Mouse (Mus musculus) hindbrain, embryonic 11.5 days (tissue): Measurements from ENCODE around the gene Cers6. TPM values are rescaled to one million over a fixed set of nuclear protein-coding genes. Genes with fewer than 3 reads are reported as not detected.

ENCODE experiments used
- ATAC-seq: fragments of 200-750 bp; cut with Nextera tagmentation; 2 replicates; pipeline ENCODE4 v1.8.0; 2017; ENCODE audit warnings: mild to moderate bottlenecking, moderate TSS enrichment, moderate library complexity; ENCODE audit not compliant: low FRiP score
- DNase-seq: peaks from one replicate; pipeline ENCODE4 v3.0.0-alpha.2; 2015; ENCODE audit warnings: low spot score
- H3K27ac ChIP-seq: fragments of 300-500 bp; sonication (generic); 2 replicates; pipeline ENCODE4 v1.5.1; 2014; ENCODE audit warnings: mild to moderate bottlenecking, low read depth, low read length
- H3K27me3 ChIP-seq: fragments of 300-500 bp; sonication (generic); 2 replicates; pipeline ENCODE4 v1.6.1; 2014; ENCODE audit warnings: mild to moderate bottlenecking, low read length, moderate library complexity, mixed read lengths; ENCODE audit not compliant: control insufficient read depth, insufficient read depth
- H3K36me3 ChIP-seq: fragments of 300-500 bp; sonication (generic); 2 replicates; pipeline ENCODE4 v1.6.1; 2014; ENCODE audit warnings: mild to moderate bottlenecking, low read length, moderate library complexity, mixed read lengths; ENCODE audit not compliant: control insufficient read depth, insufficient read depth
- H3K4me1 ChIP-seq: fragments of 300-500 bp; sonication (generic); replicated peaks from 2 replicates; pipeline ENCODE4 v1.6.1; 2014; ENCODE audit warnings: low read length, mixed read lengths; ENCODE audit not compliant: control insufficient read depth, insufficient read depth
- H3K4me2 ChIP-seq: fragments of 300-500 bp; sonication (generic); replicated peaks from 2 replicates; pipeline ENCODE4 v1.6.1; 2014; ENCODE audit warnings: mild to moderate bottlenecking, low read depth, low read length
- H3K4me3 ChIP-seq: fragments of 300-500 bp; sonication (generic); 2 replicates; pipeline ENCODE4 v1.5.1; 2014; ENCODE audit warnings: low read depth, low read length
- H3K9ac ChIP-seq: fragments of 300-500 bp; sonication (generic); 2 replicates; pipeline ENCODE4 v1.6.1; 2014; ENCODE audit warnings: low read depth, low read length
- H3K9me3 ChIP-seq: fragments of 300-500 bp; sonication (generic); 2 replicates; pipeline ENCODE4 v1.6.1; 2016; ENCODE audit warnings: low read length; ENCODE audit not compliant: control insufficient read depth
- WGBS: fragments of 180-500 bp; shearing (Covaris S2); extraction: QIAGEN DNeasy Blood & Tissue Kit; methylation state at CpG from one replicate; pipeline ENCODE4 v1.1.7; 2014; 5-methylcytosine and 5-hydroxymethylcytosine counted together
- polyA plus RNA-seq: library from polyadenylated mRNA; unstranded; fragments of >200 nt; fragmentation: Nextera tagmentation; extraction: Ambion mirVana; gene quantifications from 2 replicates; pipeline ENCODE4 v1.2.1, GENCODE M21; 2014

The Cers6 gene
- polyA plus RNA-seq, 1 experiment from 2014 or later = 77.0 TPM

GRCm38 (mm10) chr2:69119718-69120117 lies 258.5 kb downstream of the Cers6 start:
- no peak overlapping the region for H3K27ac ChIP-seq
- WGBS = 42% methylated on average over 2 of the region's 2 CpGs
- no peaks in the 10 kb centered on the region for H3K9me3 ChIP-seq
- H3K27me3 ChIP-seq = no peaks in the 10 kb centered on the region; the same call in 1 of the 2 replicates
- ATAC-seq (peak; percentile 53; the same call in 1 of the 2 replicates), DNase-seq (no peak)
- H3K4me1 ChIP-seq = no peaks in the 10 kb centered on the region
- H3K36me3 ChIP-seq = no peaks in the 10 kb centered on the region
- H3K9ac ChIP-seq = no peak overlapping the region
- H3K4me3 ChIP-seq = no peak overlapping the region
- no peak overlapping the region for H3K4me2 ChIP-seq

- Histone ChIP-seq H3K9ac (no peak overlapping the region), H3K4me3 (no peak overlapping the region), H3K27ac (no peak overlapping the region), H3K4me1 (no peaks in the 10 kb centered on the region), H3K4me2 (no peak overlapping the region), H3K9me3 (no peaks in the 10 kb centered on the region), H3K27me3 (no peaks in the 10 kb centered on the region; the same call in 1 of the 2 replicates), H3K36me3 (no peaks in the 10 kb centered on the region)
- no peak for ATAC-seq
- WGBS = 86% methylated on average over 4 of the region's 4 CpGs
- no peak for DNase-seq
These were observed 260.4 kb downstream of the Cers6 start for GRCm38 (mm10) chr2:69121681-69122080.

GRCm38 (mm10) chr2:69125425-69125824 lies 264.2 kb downstream of the Cers6 start:
- H3K27ac ChIP-seq = no peak overlapping the region
- no peaks in the 10 kb centered on the region for H3K9me3 ChIP-seq
- no peaks in the 10 kb centered on the region for H3K4me1 ChIP-seq
- H3K27me3 ChIP-seq = no peaks in the 10 kb centered on the region; the same call in 1 of the 2 replicates
- H3K36me3 ChIP-seq = no peaks in the 10 kb centered on the region
- peak; percentile 27 for DNase-seq
- H3K9ac ChIP-seq = no peak overlapping the region
- no peak overlapping the region for H3K4me3 ChIP-seq
- no peak for ATAC-seq
- no peak overlapping the region for H3K4me2 ChIP-seq
- 63% methylated on average over 3 of the region's 3 CpGs for WGBS

GRCm38 (mm10) chr2:69128321-69128720 lies 267.1 kb downstream of the Cers6 start:
- H3K27me3 ChIP-seq = no peaks in the 10 kb centered on the region; the same call in 1 of the 2 replicates
- no peaks in the 10 kb centered on the region for H3K4me1 ChIP-seq
- ATAC-seq = no peak
- no peaks in the 10 kb centered on the region for H3K36me3 ChIP-seq
- H3K4me2 ChIP-seq = no peak overlapping the region
- H3K9me3 ChIP-seq = no peaks in the 10 kb centered on the region
- H3K27ac ChIP-seq = no peak overlapping the region
- DNase-seq = no peak
- H3K9ac ChIP-seq = no peak overlapping the region
- H3K4me3 ChIP-seq = no peak overlapping the region
- 79% methylated on average over 7 of the region's 7 CpGs for WGBS

- DNase-seq = peak; percentile 71
- Histone ChIP-seq H3K27ac (no peak overlapping the region), H3K4me2 (no peak overlapping the region), H3K9me3 (no peaks in the 10 kb centered on the region), H3K4me3 (no peak overlapping the region), H3K4me1 (no peaks in the 10 kb centered on the region), H3K9ac (no peak overlapping the region), H3K36me3 (no peaks in the 10 kb centered on the region), H3K27me3 (no peaks in the 10 kb centered on the region)
- ATAC-seq = peak; percentile 86
- 30% methylated on average over 10 of the region's 10 CpGs for WGBS
These were observed 267.7 kb downstream of the Cers6 start for GRCm38 (mm10) chr2:69128921-69129395.

GRCm38 (mm10) chr2:69129425-69130210 lies 268.4 kb downstream of the Cers6 start:
- Histone ChIP-seq H3K9me3 (no peaks in the 10 kb centered on the region), H3K27ac (no peak overlapping the region), H3K4me3 (no peak overlapping the region), H3K4me2 (no peak overlapping the region), H3K27me3 (no peaks in the 10 kb centered on the region), H3K9ac (no peak overlapping the region), H3K4me1 (no peaks in the 10 kb centered on the region), H3K36me3 (no peaks in the 10 kb centered on the region)
- 56% methylated on average over 7 of the region's 7 CpGs for WGBS
- ATAC-seq (no peak; the same call in 1 of the 2 replicates), DNase-seq (no peak)

- no peak for ATAC-seq
These were observed 270.8 kb downstream of the Cers6 start for GRCm38 (mm10) chr2:69132046-69132445.

GRCm38 (mm10) chr2:69132488-69133040 lies 271.3 kb downstream of the Cers6 start:
- Histone ChIP-seq H3K9ac (no peak overlapping the region), H3K4me3 (no peak overlapping the region), H3K4me1 (no peaks in the 10 kb centered on the region), H3K27ac (no peak overlapping the region), H3K9me3 (no peaks in the 10 kb centered on the region), H3K4me2 (no peak overlapping the region), H3K36me3 (no peaks in the 10 kb centered on the region), H3K27me3 (no peaks in the 10 kb centered on the region)
- no peak for ATAC-seq
- WGBS = 20% methylated on average over 5 of the region's 5 CpGs
- no peak for DNase-seq

More at GRCm38 (mm10) chr2:69132046-69132445, 270.8 kb downstream of the Cers6 start:
- DNase-seq = no peak
- Histone ChIP-seq H3K9ac (no peak overlapping the region), H3K9me3 (no peaks in the 10 kb centered on the region), H3K4me3 (no peak overlapping the region), H3K27ac (no peak overlapping the region), H3K36me3 (no peaks in the 10 kb centered on the region), H3K4me2 (no peak overlapping the region), H3K4me1 (no peaks in the 10 kb centered on the region), H3K27me3 (no peaks in the 10 kb centered on the region)
- WGBS = 52% methylated on average over 3 of the region's 3 CpGs

- ATAC-seq (no peak), DNase-seq (no peak)
- Histone ChIP-seq H3K36me3 (no peaks in the 10 kb centered on the region), H3K27me3 (no peaks in the 10 kb centered on the region), H3K9me3 (no peaks in the 10 kb centered on the region), H3K4me3 (no peak overlapping the region), H3K4me1 (no peaks in the 10 kb centered on the region), H3K9ac (no peak overlapping the region), H3K27ac (no peak overlapping the region), H3K4me2 (no peak overlapping the region)
- 88% methylated on average over 1 of the region's 1 CpGs for WGBS
These were observed 272.9 kb downstream of the Cers6 start for GRCm38 (mm10) chr2:69134186-69134585.
